Mouse (Mus musculus) liver, postnatal 0 days (tissue): ENCODE data around the gene Plekhn1. TPM values are rescaled to one million over a fixed set of nuclear protein-coding genes. Genes with fewer than 3 reads are reported as not detected.
A peak's percentile ranks its signal among the peaks of the same experiment; 100 is the strongest.

Experiments
- ATAC-seq: fragments of 200-750 bp; cut with Nextera tagmentation; 2 replicates; pipeline ENCODE4 v1.8.0; 2017; ENCODE audit warnings: mild to moderate bottlenecking, moderate library complexity
- DNase-seq: peaks from one replicate; pipeline ENCODE4 v3.0.0-alpha.2; 2016
- H3K27ac ChIP-seq: fragments of 300-500 bp; sonication (generic); 2 replicates; pipeline ENCODE4 v1.5.1; 2014; ENCODE audit warnings: antibody characterized with exemption, moderate library complexity, mild to moderate bottlenecking, low read depth
- H3K27me3 ChIP-seq: fragments of 300-500 bp; sonication (generic); 2 replicates; pipeline ENCODE4 v1.6.1; 2014; ENCODE audit warnings: low read length, control low read depth, mixed read lengths; ENCODE audit not compliant: insufficient read depth
- H3K36me3 ChIP-seq: fragments of 300-500 bp; sonication (generic); replicated peaks from 2 replicates; pipeline ENCODE4 v1.6.1; 2014; ENCODE audit warnings: mild to moderate bottlenecking, control low read depth, low read length, moderate library complexity, mixed read lengths; ENCODE audit not compliant: insufficient read depth
- H3K4me1 ChIP-seq: fragments of 300-500 bp; sonication (generic); 2 replicates; pipeline ENCODE4 v1.6.1; 2014; ENCODE audit warnings: antibody characterized with exemption, mild to moderate bottlenecking, control low read depth; ENCODE audit not compliant: insufficient read depth
- H3K4me2 ChIP-seq: fragments of 300-500 bp; sonication (generic); 2 replicates; pipeline ENCODE4 v1.6.1; 2014; ENCODE audit warnings: low read depth, mild to moderate bottlenecking, low read length, moderate library complexity, mixed read lengths
- H3K4me3 ChIP-seq: fragments of 300-500 bp; sonication (generic); 2 replicates; pipeline ENCODE4 v1.5.1; 2014; ENCODE audit warnings: low read depth, low read length
- H3K9ac ChIP-seq: fragments of 300-500 bp; sonication (generic); replicated peaks from 2 replicates; pipeline ENCODE4 v1.6.1; 2014; ENCODE audit warnings: mild to moderate bottlenecking, moderate library complexity
- H3K9me3 ChIP-seq: fragments of 300-500 bp; sonication (generic); 2 replicates; pipeline ENCODE4 v1.6.1; 2016; ENCODE audit warnings: mild to moderate bottlenecking, control low read depth, low read length, mixed read lengths
- CTCF ChIP-seq: sonication (generic); IDR thresholded peaks from 2 replicates; pipeline ENCODE4 v1.5.1; 2016; ENCODE audit warnings: antibody characterized with exemption, low read depth
- EP300 ChIP-seq: IDR thresholded peaks from 2 replicates; pipeline ENCODE4 v1.6.1; 2016; ENCODE audit warnings: antibody characterized with exemption, low read depth, mild to moderate bottlenecking
- WGBS: fragments of 180-500 bp; shearing (Covaris S2); extraction: QIAGEN DNeasy Blood & Tissue Kit; methylation state at CpG from one replicate; pipeline ENCODE4 v1.1.7; 2014; ENCODE audit not compliant: insufficient replicate concordance; 5-methylcytosine and 5-hydroxymethylcytosine counted together
- polyA plus RNA-seq: library from polyadenylated mRNA; unstranded; fragments of >200 nt; fragmentation: Nextera tagmentation; extraction: Ambion mirVana; gene quantifications from 2 replicates; pipeline ENCODE4 v1.2.1, GENCODE M21; 2015

The Plekhn1 gene
- polyA plus RNA-seq, 1 experiment from 2014 or later = 2.3 TPM

DNA sequence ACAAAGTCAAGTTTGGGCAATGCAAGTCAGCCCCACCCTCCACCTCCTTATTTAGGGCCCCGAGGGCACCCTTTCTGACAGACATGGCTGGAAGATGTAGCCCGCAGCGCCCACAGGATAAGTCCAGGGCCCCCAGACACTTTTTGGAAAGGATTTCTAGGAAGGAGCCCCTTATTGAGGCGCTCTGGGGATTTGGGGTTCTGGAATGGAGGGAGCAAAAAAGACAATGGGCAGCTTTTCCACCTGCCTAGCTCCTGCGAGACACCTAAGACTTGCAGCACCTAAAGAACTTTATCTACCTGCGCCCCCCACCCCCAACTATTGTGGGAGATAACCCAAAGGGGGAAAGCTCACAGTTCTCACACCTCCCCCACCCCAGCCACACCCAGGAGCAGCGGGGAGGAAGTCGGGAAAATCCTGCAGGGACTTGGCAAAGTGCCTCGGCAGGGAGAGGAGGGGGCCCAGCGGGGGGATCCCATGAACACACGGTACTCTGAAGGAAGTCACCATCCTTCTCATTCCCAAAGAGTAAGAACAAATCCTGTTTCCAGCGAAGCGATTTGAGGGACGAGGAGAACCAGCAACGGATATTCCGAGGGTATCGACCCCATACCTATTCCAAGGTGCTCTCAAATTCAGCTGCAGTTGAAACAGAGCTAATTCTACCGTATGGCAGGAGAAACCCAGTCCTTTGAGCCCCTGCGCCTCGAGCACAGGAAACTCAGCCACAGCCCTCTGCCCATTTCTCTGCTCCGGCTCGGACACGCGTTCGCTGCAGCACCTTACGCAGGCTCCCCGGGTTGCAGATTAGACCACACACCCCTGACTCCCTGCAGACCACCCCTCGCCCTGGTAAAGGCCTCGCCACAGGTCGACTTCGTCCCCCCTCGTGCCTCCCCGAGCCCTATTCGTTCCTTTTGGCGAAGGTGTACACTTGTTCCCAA, 38.5 kb downstream of the Plekhn1 start:
- H3K4me2 ChIP-seq = peak overlapping the region; percentile 99
- H3K9me3 ChIP-seq = no peaks in the 10 kb centered on the region
- no peak overlapping the region for H3K27ac ChIP-seq
- peaks cover 22% of the 10 kb centered on the region for H3K27me3 ChIP-seq
- TF ChIP-seq CTCF = no peak
- no peak for TF ChIP-seq EP300
- ATAC-seq = no peak
- no peaks in the 10 kb centered on the region for H3K36me3 ChIP-seq
- H3K4me3 ChIP-seq = peak overlapping the region; percentile 87
- peak; percentile 51 for DNase-seq
- 8% methylated on average over 35 of the region's 35 CpGs for WGBS
- peaks cover 36% of the 10 kb centered on the region for H3K4me1 ChIP-seq
- H3K9ac ChIP-seq = peak overlapping the region; percentile 78

DNA sequence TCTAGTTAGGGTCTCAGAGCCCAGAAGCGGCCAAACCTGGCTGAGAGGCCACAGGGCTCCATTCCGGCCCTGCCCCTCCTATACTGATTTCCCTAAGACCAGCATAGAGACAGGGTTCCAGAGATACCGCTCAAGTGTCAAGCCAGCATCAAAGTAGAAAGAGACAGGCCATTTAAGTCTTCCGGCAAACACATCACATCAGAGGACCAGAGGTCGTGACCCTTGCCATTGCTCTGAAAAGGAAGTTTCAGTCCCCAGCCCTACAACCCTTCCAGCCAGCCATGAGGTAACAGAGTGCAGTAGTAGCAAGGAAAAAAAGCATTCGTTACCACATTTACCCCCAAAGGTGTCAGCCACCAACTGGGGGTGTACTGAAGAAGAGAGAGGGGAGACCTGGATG, 40.3 kb downstream of the Plekhn1 start:
- no peak for TF ChIP-seq CTCF
- TF ChIP-seq EP300 = no peak
- peaks cover 37% of the 10 kb centered on the region for H3K4me1 ChIP-seq
- 64% methylated on average over 6 of the region's 6 CpGs for WGBS

DNA sequence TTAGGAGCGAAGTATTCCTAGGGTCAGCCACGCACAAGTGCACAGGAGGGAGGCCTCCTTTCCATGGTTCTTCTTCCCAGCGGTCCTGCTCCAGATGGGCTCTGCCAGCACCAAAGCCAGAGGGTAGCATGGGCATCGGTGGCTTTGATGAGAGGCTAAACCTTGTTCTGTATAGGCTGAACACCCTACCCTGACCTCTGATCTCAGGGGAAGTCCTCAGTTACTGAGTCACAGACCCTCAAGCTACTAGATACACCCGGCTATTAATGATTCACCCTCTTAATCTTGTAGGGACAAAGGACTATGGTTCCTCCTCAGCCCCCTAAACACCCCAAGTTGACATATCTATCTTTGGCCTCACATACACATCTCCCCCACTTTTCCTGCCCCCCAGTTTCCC, 40.8 kb downstream of the Plekhn1 start:
- 71% methylated on average over 5 of the region's 5 CpGs for WGBS
- Histone ChIP-seq H3K4me3 (no peak overlapping the region), H3K36me3 (no peaks in the 10 kb centered on the region), H3K27me3 (peaks cover 22% of the 10 kb centered on the region), H3K4me1 (peaks cover 38% of the 10 kb centered on the region), H3K4me2 (no peak overlapping the region), H3K9me3 (no peaks in the 10 kb centered on the region), H3K9ac (no peak overlapping the region), H3K27ac (no peak overlapping the region)
- TF ChIP-seq EP300 = no peak
- TF ChIP-seq CTCF = no peak
- ATAC-seq (no peak), DNase-seq (no peak)

More for the DNA sequence above, 40.3 kb downstream of the Plekhn1 start:
- Histone ChIP-seq H3K27me3 (peaks cover 22% of the 10 kb centered on the region), H3K9me3 (no peaks in the 10 kb centered on the region), H3K27ac (no peak overlapping the region), H3K4me3 (no peak overlapping the region), H3K9ac (no peak overlapping the region), H3K4me2 (no peak overlapping the region), H3K36me3 (no peaks in the 10 kb centered on the region)
- no peak for ATAC-seq
- no peak for DNase-seq

DNA sequence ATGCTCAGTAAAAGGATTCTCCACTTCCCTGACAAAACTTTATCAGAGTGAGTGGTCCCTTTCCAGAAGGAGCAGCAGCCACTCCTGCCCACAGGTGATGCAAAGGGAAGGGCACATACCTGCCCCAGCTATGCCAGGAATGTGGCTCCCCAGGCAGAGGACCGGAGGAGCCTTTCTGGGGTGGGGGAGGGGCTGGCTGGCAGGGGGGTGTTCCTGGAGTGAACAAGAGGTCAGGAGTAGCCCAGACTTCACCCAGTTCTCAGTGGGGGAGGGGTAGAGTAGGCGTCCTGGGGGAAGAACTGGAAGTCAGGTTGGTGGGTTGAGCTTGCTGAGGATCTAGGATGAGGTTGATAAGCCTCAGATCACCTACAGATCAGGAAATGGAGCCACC, 41.5 kb downstream of the Plekhn1 start:
- H3K4me2 ChIP-seq = no peak overlapping the region
- ATAC-seq (no peak), DNase-seq (no peak)
- no peak overlapping the region for H3K9ac ChIP-seq
- no peak overlapping the region for H3K27ac ChIP-seq
- no peaks in the 10 kb centered on the region for H3K9me3 ChIP-seq
- TF ChIP-seq EP300 = no peak
- TF ChIP-seq CTCF = no peak
- peaks cover 43% of the 10 kb centered on the region for H3K4me1 ChIP-seq
- H3K36me3 ChIP-seq = no peaks in the 10 kb centered on the region
- 45% methylated on average over 2 of the region's 2 CpGs for WGBS
- no peak overlapping the region for H3K4me3 ChIP-seq
- H3K27me3 ChIP-seq = peaks cover 22% of the 10 kb centered on the region

DNA sequence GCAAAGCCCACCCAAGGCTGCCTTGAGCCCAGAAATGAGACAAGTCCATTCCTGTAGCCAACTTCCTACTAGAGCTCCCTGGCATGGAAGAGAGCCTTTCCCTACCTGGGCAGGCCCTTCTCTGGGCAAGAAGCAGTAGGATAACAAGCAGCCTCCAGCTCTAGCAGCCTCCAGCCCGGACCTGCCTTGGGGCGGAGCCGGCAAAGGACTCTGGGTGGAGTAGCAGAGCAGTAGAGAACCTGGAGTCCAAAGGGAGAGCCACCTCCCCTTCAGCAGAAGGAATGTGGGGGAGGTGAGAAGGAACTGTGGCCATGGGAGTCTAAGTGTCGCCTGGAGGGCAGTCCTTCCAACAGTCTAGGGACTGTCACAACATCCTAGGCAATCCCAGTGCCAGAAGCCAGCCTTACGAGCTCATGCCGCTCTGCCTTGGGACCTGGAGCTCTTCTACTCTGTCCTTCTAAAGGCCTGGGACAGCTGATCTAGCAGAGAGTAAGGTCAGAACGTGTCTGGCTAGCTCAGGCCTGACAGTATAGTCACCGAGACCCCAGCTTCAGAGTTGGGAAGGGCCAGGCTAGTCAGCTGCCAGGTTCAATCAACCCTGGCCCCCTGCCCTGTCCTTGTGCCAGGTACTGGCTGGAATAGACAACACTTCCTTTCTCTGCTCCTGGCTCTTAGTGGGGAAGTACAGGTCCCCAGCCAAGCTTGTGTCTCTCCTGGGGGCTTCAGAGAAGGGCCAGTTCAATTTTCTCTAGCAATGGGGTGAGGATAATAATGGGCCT, 42.0 kb downstream of the Plekhn1 start:
- Histone ChIP-seq H3K4me3 (no peak overlapping the region), H3K27ac (no peak overlapping the region), H3K36me3 (no peaks in the 10 kb centered on the region), H3K4me2 (no peak overlapping the region), H3K9me3 (no peaks in the 10 kb centered on the region), H3K9ac (no peak overlapping the region), H3K27me3 (peaks cover 22% of the 10 kb centered on the region), H3K4me1 (peaks cover 43% of the 10 kb centered on the region)
- TF ChIP-seq EP300 (no peak), CTCF (no peak)
- ATAC-seq = no peak
- DNase-seq = no peak
- WGBS = 67% methylated on average over 8 of the region's 8 CpGs

DNA sequence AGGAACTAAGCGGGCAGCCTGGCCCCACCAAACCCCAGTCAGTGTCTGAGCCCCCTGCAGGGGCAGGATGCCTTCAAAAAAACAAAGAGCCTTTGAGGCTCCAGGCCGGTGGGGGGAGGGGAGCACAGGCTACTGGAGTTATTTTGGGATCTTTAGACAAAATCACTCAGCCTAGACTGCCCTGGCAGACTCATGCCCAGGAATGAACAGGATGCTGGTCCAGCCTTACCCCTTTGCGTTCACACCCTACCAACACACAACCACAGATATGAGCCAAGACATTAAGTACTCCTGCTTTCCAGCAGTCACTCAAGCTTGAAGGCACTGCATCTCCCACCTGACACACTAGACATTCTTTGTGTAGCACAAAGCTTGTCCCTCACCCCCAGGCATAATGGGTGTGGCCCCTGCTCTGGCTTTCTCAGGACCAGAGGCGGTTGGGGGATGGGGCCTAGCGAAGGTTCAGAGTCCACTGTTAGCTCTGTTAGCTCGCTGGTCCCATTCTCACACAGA, 45.8 kb downstream of the Plekhn1 start:
- H3K9me3 ChIP-seq = no peaks in the 10 kb centered on the region
- no peak overlapping the region for H3K4me2 ChIP-seq
- no peak overlapping the region for H3K9ac ChIP-seq
- 58% methylated on average over 6 of the region's 6 CpGs for WGBS
- H3K4me3 ChIP-seq = no peak overlapping the region
- no peak overlapping the region for H3K27ac ChIP-seq
- TF ChIP-seq EP300 (no peak), CTCF (no peak)
- peak; percentile 47 for DNase-seq
- peaks cover 30% of the 10 kb centered on the region for H3K4me1 ChIP-seq
- no peaks in the 10 kb centered on the region for H3K36me3 ChIP-seq
- H3K27me3 ChIP-seq = no peaks in the 10 kb centered on the region
- ATAC-seq = peak; percentile 46; the same call in 1 of the 2 replicates
